Mouse (Mus musculus) kidney, adult 2 months (tissue): ENCODE measurements around the gene Sec14l2.

ENCODE experiments used
- CTCF ChIP-seq: fragments of 200-500 bp; conservative IDR thresholded peaks from 2 replicates; pipeline ENCODE4 v1.5.1; 2011; ENCODE audit warnings: low read depth, mild to moderate bottlenecking, control low read depth, low read length, moderate library complexity, mixed read lengths; ENCODE audit not compliant: insufficient read depth, insufficient read length
- POLR2A ChIP-seq: fragments of 200-500 bp; IDR thresholded peaks from one replicate; pipeline ENCODE4 v1.6.1; 2011; ENCODE audit warnings: low read depth, low read length, control low read depth

GRCm38 (mm10) chr11:4118081-4118921 is 4.9 kb downstream of the Sec14l2 start:
- TF ChIP-seq CTCF (no peak), POLR2A (no peak)
